Mouse (Mus musculus) bone marrow macrophage, adult 2 months (primary cell): ENCODE measurements around the gene Cdh11.

Source experiments
- CTCF ChIP-seq: IDR thresholded peaks from 2 replicates; pipeline ENCODE4 v1.5.1; 2012; ENCODE audit warnings: low read depth, mild to moderate bottlenecking, low read length, moderate library complexity
- POLR2A ChIP-seq: IDR thresholded peaks from 2 replicates; pipeline ENCODE4 v1.6.1; 2012; ENCODE audit warnings: mild to moderate bottlenecking, low read depth, low read length, borderline replicate concordance

DNA sequence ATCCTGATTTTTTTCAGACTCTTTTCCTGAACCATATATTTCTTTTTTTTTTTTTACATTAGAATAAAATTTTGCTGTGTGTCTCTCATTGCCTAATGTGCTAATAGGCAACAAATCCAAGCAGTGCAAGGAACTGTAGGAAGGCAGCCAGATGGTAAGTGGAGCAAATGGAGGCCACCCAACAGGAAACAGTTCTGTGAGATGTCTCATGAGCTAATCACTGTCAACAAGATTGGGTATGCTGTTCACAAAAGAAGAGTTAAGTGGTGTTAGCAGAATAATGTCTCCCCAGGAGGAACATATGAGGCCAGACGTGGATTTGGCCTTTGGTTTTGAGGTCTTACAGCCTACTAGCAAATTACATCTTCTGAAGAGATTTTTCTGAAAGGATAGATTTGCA, 92.0 kb downstream of the Cdh11 start:
- TF ChIP-seq CTCF (no peak), POLR2A (no peak)
